Mouse (Mus musculus): Measurements from ENCODE around the gene Igfbp6. TPM values are rescaled to one million over a fixed set of nuclear protein-coding genes. Genes with fewer than 3 reads are reported as not detected.

Igfbp6 gene
- polyA plus RNA-seq (2015; fragmentation: Nextera tagmentation; extraction: Ambion mirVana): 10.9 and 12.7 TPM in 2 replicates

- Histone ChIP-seq H3K9me3 (no peaks in the 10 kb centered on the region), H3K4me2 (replicated peaks) (peak within 1 kb of the TSS; percentile 50), H3K27me3 (replicated peaks) (peaks cover 24% of the 10 kb centered on the region), H3K9ac (peak within 1 kb of the TSS; percentile 29; the same call in 1 of the 2 replicates), H3K4me3 (replicated peaks) (peak within 1 kb of the TSS; percentile 10), H3K27ac (no peak within 1 kb of the TSS), H3K36me3 (no peaks in the 10 kb centered on the region), H3K4me1 (replicated peaks) (peaks cover 22% of the 10 kb centered on the region)
- 22% methylated on average over 22 of the region's 22 CpGs for WGBS
- no peak for ATAC-seq
Measured at GRCm38 (mm10) chr15:102144274-102144711, at the start of gene Igfbp6. Igfbp6 (plus strand) TSS chr15:102144362.

GRCm38 (mm10) chr15:102094988-102095387 is 49.2 kb upstream of the Igfbp6 start:
- no peaks in the 10 kb centered on the region for H3K9me3 ChIP-seq
- ATAC-seq: no peak
- H3K27me3 ChIP-seq (replicated peaks): no peaks in the 10 kb centered on the region
- H3K4me1 ChIP-seq (replicated peaks): peaks cover 22% of the 10 kb centered on the region
- H3K4me2 ChIP-seq (replicated peaks): no peak overlapping the region
- H3K36me3 ChIP-seq: peaks cover 62% of the 10 kb centered on the region
- H3K4me3 ChIP-seq (replicated peaks): no peak overlapping the region
- WGBS: 82% methylated on average over 16 of the region's 16 CpGs
- H3K27ac ChIP-seq: no peak overlapping the region
- H3K9ac ChIP-seq: no peak overlapping the region

GRCm38 (mm10) chr15:102097147-102097915 is 46.8 kb upstream of the Igfbp6 start:
- WGBS: 71% methylated on average over 8 of the region's 8 CpGs
- Histone ChIP-seq H3K36me3 (peaks cover 40% of the 10 kb centered on the region), H3K9me3 (no peaks in the 10 kb centered on the region), H3K27me3 (replicated peaks) (no peaks in the 10 kb centered on the region), H3K4me1 (replicated peaks) (peaks cover 42% of the 10 kb centered on the region), H3K4me2 (replicated peaks) (no peak overlapping the region), H3K9ac (no peak overlapping the region), H3K4me3 (replicated peaks) (no peak overlapping the region), H3K27ac (no peak overlapping the region)
- no peak for ATAC-seq

- H3K9ac ChIP-seq: no peak overlapping the region
- H3K4me2 ChIP-seq (replicated peaks): no peak overlapping the region
Measured at GRCm38 (mm10) chr15:102097991-102098555, 46.1 kb upstream of the Igfbp6 start.

GRCm38 (mm10) chr15:102099260-102099659 is 44.9 kb upstream of the Igfbp6 start:
- peaks cover 22% of the 10 kb centered on the region for H3K36me3 ChIP-seq
- H3K4me1 ChIP-seq (replicated peaks): peaks cover 57% of the 10 kb centered on the region
- H3K27ac ChIP-seq: peak overlapping the region; percentile 97
- no peak for ATAC-seq
- no peaks in the 10 kb centered on the region for H3K9me3 ChIP-seq
- peak overlapping the region; percentile 91 for H3K4me2 ChIP-seq (replicated peaks)
- no peaks in the 10 kb centered on the region for H3K27me3 ChIP-seq (replicated peaks)
- 42% methylated on average over 5 of the region's 5 CpGs for WGBS
- peak overlapping the region; percentile 82 for H3K9ac ChIP-seq
- H3K4me3 ChIP-seq (replicated peaks): peak overlapping the region; percentile 66

More at GRCm38 (mm10) chr15:102097991-102098555, 46.1 kb upstream of the Igfbp6 start:
- peaks cover 33% of the 10 kb centered on the region for H3K36me3 ChIP-seq
- H3K4me1 ChIP-seq (replicated peaks): peaks cover 49% of the 10 kb centered on the region
- no peak for ATAC-seq
- 36% methylated on average over 5 of the region's 5 CpGs for WGBS
- no peaks in the 10 kb centered on the region for H3K9me3 ChIP-seq
- H3K4me3 ChIP-seq (replicated peaks): no peak overlapping the region
- H3K27ac ChIP-seq: 0 out of 2 replicates have a peak overlapping the region, but pooled peaks have one; percentile 24
- H3K27me3 ChIP-seq (replicated peaks): no peaks in the 10 kb centered on the region

GRCm38 (mm10) chr15:102099771-102100160 is 44.4 kb upstream of the Igfbp6 start:
- WGBS: 21% methylated on average over 8 of the region's 8 CpGs
- Histone ChIP-seq H3K4me3 (replicated peaks) (peak overlapping the region; percentile 66), H3K9me3 (no peaks in the 10 kb centered on the region), H3K27me3 (replicated peaks) (no peaks in the 10 kb centered on the region), H3K27ac (peak overlapping the region; percentile 97), H3K4me2 (replicated peaks) (peak overlapping the region; percentile 91), H3K9ac (peak overlapping the region; percentile 82), H3K36me3 (peaks cover 17% of the 10 kb centered on the region), H3K4me1 (replicated peaks) (peaks cover 60% of the 10 kb centered on the region)
- no peak for ATAC-seq

- Histone ChIP-seq H3K4me1 (replicated peaks) (peaks cover 65% of the 10 kb centered on the region), H3K27me3 (replicated peaks) (no peaks in the 10 kb centered on the region), H3K4me3 (replicated peaks) (peak within 1 kb of the TSS; percentile 66), H3K36me3 (peaks cover 11% of the 10 kb centered on the region), H3K9ac (peak within 1 kb of the TSS; percentile 82), H3K4me2 (replicated peaks) (peak within 1 kb of the TSS; percentile 91), H3K9me3 (no peaks in the 10 kb centered on the region), H3K27ac (peak within 1 kb of the TSS; percentile 97)
- under 1% methylated on average over 79 of the region's 82 CpGs for WGBS
- peak; percentile 76 for ATAC-seq
Measured at GRCm38 (mm10) chr15:102100161-102100981, 43.8 kb upstream of the Igfbp6 start, which contains the start of gene Tns2. Tns2 (plus strand) TSS chr15:102100413.

GRCm38 (mm10) chr15:102100996-102101671 is 43.0 kb upstream of the Igfbp6 start:
- H3K9ac ChIP-seq: peak overlapping the region; percentile 82
- 20% methylated on average over 10 of the region's 10 CpGs for WGBS
- H3K4me1 ChIP-seq (replicated peaks): peaks cover 72% of the 10 kb centered on the region
- no peaks in the 10 kb centered on the region for H3K9me3 ChIP-seq
- peaks cover 4% of the 10 kb centered on the region for H3K36me3 ChIP-seq
- H3K27me3 ChIP-seq (replicated peaks): no peaks in the 10 kb centered on the region
- H3K27ac ChIP-seq: peak overlapping the region; percentile 97
- peak; percentile 48 for ATAC-seq
- H3K4me2 ChIP-seq (replicated peaks): peak overlapping the region; percentile 91
- peak overlapping the region; percentile 66 for H3K4me3 ChIP-seq (replicated peaks)

GRCm38 (mm10) chr15:102101672-102102541 is 42.3 kb upstream of the Igfbp6 start:
- Histone ChIP-seq H3K36me3 (peaks cover 2% of the 10 kb centered on the region; the same call in 1 of the 2 replicates), H3K4me1 (replicated peaks) (peaks cover 80% of the 10 kb centered on the region), H3K9me3 (no peaks in the 10 kb centered on the region), H3K4me3 (replicated peaks) (peak overlapping the region; percentile 66), H3K27me3 (replicated peaks) (no peaks in the 10 kb centered on the region), H3K4me2 (replicated peaks) (peak overlapping the region; percentile 91), H3K27ac (peak overlapping the region; percentile 97), H3K9ac (peak overlapping the region; percentile 82)
- peak; percentile 11; the same call in 1 of the 2 replicates for ATAC-seq
- 19% methylated on average over 11 of the region's 11 CpGs for WGBS

GRCm38 (mm10) chr15:102102548-102103121 is 41.5 kb upstream of the Igfbp6 start:
- 19% methylated on average over 6 of the region's 6 CpGs for WGBS
- H3K27me3 ChIP-seq (replicated peaks): no peaks in the 10 kb centered on the region
- H3K4me3 ChIP-seq (replicated peaks): peak overlapping the region; percentile 66
- H3K36me3 ChIP-seq: peaks cover 1% of the 10 kb centered on the region
- peaks cover 80% of the 10 kb centered on the region for H3K4me1 ChIP-seq (replicated peaks)
- peak overlapping the region; percentile 91 for H3K4me2 ChIP-seq (replicated peaks)
- ATAC-seq: no peak
- no peaks in the 10 kb centered on the region for H3K9me3 ChIP-seq
- H3K27ac ChIP-seq: peak overlapping the region; percentile 97
- H3K9ac ChIP-seq: peak overlapping the region; percentile 65
